Mouse (Mus musculus): ENCODE measurements around the gene Klrb1f. TPM values are rescaled to one million over a fixed set of nuclear protein-coding genes. Genes with fewer than 3 reads are reported as not detected.
A peak's percentile ranks its signal among the peaks of the same experiment; 100 is the strongest.
"Not testable (repeated sequence)": the region's sequence is repeated elsewhere in the genome, so short reads cannot be mapped to it uniquely, and the experiment has no call there.

The Klrb1f gene
- polyA plus RNA-seq, 1 experiment = not detected

- no peaks in the 10 kb centered on the region for H3K4me1 ChIP-seq (ENCODE audit: control insufficient read depth, insufficient read depth, insufficient read length, low read length)
Observed at GRCm38 (mm10) chr6:129066986-129067385, 21.3 kb downstream of the Klrb1f start.

GRCm38 (mm10) chr6:129085098-129085497 lies 39.4 kb downstream of the Klrb1f start:
- H3K4me1 ChIP-seq (ENCODE audit: control insufficient read depth, insufficient read depth, insufficient read length, low read length) = no peaks in the 10 kb centered on the region
- no peak overlapping the region for H3K4me3 ChIP-seq (ENCODE audit: insufficient read depth, low read depth, low read length)
- H3K27ac ChIP-seq (replicated peaks; ENCODE audit: low read depth, low read length) = no peak overlapping the region

More at GRCm38 (mm10) chr6:129066986-129067385, 21.3 kb downstream of the Klrb1f start:
- no peak overlapping the region for H3K27ac ChIP-seq (replicated peaks; ENCODE audit: low read depth, low read length)
- H3K4me3 ChIP-seq (ENCODE audit: insufficient read depth, low read depth, low read length) = no peak overlapping the region

GRCm38 (mm10) chr6:129086031-129086430 lies 40.3 kb downstream of the Klrb1f start:
- H3K4me3 ChIP-seq (ENCODE audit: insufficient read depth, low read depth, low read length); H3K27ac ChIP-seq (replicated peaks; ENCODE audit: low read depth, low read length); H3K4me1 ChIP-seq (ENCODE audit: control insufficient read depth, insufficient read depth, insufficient read length, low read length): not testable (repeated sequence)

DNA sequence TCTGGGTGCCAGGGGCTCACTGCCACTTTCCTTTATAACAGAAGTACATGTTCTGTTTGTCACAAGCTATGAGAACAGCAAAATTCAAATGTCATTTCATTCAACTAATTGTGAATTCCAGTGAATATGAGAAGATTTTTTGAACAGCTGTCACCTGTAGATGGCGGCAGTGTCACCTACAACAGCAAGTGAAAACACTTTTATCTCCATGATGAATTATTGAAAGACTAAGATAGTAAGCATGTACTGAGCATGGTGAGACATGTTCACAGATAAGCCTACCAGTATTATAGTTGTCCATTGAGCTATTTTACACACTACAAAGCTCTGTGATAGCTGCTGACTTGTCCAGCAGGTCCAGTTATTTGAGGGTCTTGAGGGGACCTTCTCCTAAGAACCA lies 42.5 kb downstream of the Klrb1f start:
- Histone ChIP-seq H3K4me3 (ENCODE audit: insufficient read depth, low read depth, low read length) (no peak overlapping the region), H3K27ac (replicated peaks; ENCODE audit: low read depth, low read length) (no peak overlapping the region), H3K4me1 (ENCODE audit: control insufficient read depth, insufficient read depth, insufficient read length, low read length) (no peaks in the 10 kb centered on the region)

DNA sequence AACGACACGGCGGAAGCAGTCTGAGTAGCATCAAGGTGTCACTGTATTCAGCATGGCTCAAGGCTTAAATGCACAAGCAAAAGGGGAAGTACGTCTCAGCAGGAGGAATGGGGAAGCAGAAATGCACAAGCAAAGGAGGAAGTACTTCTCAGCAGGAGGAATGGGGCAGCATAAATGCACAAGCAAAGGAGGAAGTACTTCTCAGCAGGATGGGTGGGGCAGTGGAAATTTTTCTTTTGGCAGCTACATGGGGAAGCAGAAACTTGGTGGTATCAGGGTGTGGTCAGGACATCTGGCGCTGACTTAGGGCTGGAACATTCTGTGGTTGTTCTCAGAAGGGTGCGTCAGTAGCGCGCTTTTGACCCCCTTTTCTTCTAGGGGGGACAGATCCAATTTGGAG lies 42.9 kb downstream of the Klrb1f start:
- not testable (repeated sequence) for H3K4me1 ChIP-seq (ENCODE audit: control insufficient read depth, insufficient read depth, insufficient read length, low read length); H3K4me3 ChIP-seq (ENCODE audit: insufficient read depth, low read depth, low read length); H3K27ac ChIP-seq (replicated peaks; ENCODE audit: low read depth, low read length)

DNA sequence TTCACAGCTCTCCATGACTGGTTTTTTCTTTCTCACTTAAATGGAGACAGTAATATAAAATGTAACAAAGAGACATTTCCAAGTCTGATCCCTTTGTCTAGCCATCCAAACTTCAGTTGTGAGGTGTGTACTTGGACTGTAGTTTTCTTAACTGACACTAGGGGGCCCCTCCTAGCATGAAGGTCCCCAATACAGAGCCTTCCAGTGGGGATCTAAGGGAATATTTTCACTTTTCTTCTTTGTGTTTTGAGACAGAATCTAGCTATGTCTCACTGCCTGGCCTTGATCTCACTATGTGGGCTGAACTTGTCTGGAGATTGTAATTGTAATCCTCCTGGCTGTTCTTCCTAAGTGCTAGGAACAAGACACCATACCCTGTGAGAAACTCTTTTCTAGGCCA lies 49.5 kb downstream of the Klrb1f start:
- Histone ChIP-seq H3K27ac (replicated peaks; ENCODE audit: low read depth, low read length) (peak overlapping the region; percentile 73), H3K4me1 (ENCODE audit: control insufficient read depth, insufficient read depth, insufficient read length, low read length) (no peaks in the 10 kb centered on the region), H3K4me3 (ENCODE audit: insufficient read depth, low read depth, low read length) (no peak overlapping the region)

DNA sequence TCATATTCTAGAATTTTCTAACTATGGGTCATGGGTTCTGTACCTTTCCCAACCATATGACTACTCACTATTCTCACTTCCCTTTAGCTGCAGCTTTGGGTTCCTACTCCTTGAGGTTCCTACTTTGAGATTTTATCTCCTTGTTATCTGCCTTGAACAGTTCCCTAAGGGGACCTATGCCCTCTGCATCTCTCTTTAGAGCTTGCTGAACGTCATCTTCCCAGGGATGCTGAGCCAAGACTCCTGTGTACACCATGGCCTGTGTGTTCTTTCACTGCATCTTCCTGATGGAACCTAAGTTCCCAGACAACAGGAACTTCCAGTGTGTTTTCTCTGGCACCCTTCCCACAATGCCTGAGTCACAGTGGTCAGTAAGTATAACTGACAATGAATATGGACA lies 52.2 kb downstream of the Klrb1f start:
- Histone ChIP-seq H3K27ac (replicated peaks; ENCODE audit: low read depth, low read length) (peak overlapping the region; percentile 29), H3K4me1 (ENCODE audit: control insufficient read depth, insufficient read depth, insufficient read length, low read length) (no peaks in the 10 kb centered on the region; the same call in 1 of the 2 replicates), H3K4me3 (ENCODE audit: insufficient read depth, low read depth, low read length) (no peak overlapping the region)

DNA sequence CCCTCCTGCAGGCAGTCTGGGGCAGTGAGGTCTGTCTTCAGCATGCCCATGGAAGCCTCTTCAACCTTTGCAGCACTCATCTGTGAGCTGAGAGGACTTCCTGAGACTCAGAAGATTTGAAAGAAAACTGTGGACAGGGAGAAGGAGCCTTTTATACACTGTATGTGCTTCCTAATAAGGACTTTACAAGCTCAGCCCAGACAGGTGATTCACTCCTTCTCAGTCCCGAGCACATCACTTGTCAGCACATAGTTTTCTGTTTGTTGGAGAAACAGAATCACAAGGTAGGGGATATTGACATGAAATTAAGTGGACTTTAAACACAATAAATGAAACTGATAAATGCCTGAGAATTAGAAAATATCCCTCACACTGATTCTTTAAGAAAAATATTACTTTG lies 55.1 kb downstream of the Klrb1f start, which contains the start of gene Clec2e:
Gene Clec2e, minus strand, starts transcription at position 120 of the 400 bp plus-strand sequence.
- not testable (repeated sequence) for H3K27ac ChIP-seq (replicated peaks; ENCODE audit: low read depth, low read length); H3K4me3 ChIP-seq (ENCODE audit: insufficient read depth, low read depth, low read length); H3K4me1 ChIP-seq (ENCODE audit: control insufficient read depth, insufficient read depth, insufficient read length, low read length)

GRCm38 (mm10) chr6:129101604-129102003 lies 55.9 kb downstream of the Klrb1f start:
- no peak overlapping the region for H3K27ac ChIP-seq (replicated peaks; ENCODE audit: low read depth, low read length)
- peaks cover 6% of the 10 kb centered on the region for H3K4me1 ChIP-seq (ENCODE audit: control insufficient read depth, insufficient read depth, insufficient read length, low read length)
- no peak overlapping the region for H3K4me3 ChIP-seq (ENCODE audit: insufficient read depth, low read depth, low read length)

GRCm38 (mm10) chr6:129102858-129103555 lies 57.3 kb downstream of the Klrb1f start:
- H3K4me1 ChIP-seq (ENCODE audit: control insufficient read depth, insufficient read depth, insufficient read length, low read length) = peaks cover 6% of the 10 kb centered on the region
- no peak overlapping the region for H3K4me3 ChIP-seq (ENCODE audit: insufficient read depth, low read depth, low read length)
- H3K27ac ChIP-seq (replicated peaks; ENCODE audit: low read depth, low read length) = peak overlapping the region; percentile 95

Other genes starting within 250 kb of the Klrb1f start
- not detected in 2 replicates for gene Gm44511, start 219.6 kb upstream of the Klrb1f start, polyA plus RNA-seq (2012; ENCODE audit: insufficient read depth, insufficient read length, missing spikeins)
- 1.2 TPM in 1 of 2 replicates, not detected in the other for gene Klrb1b, start 219.6 kb upstream of the Klrb1f start, polyA plus RNA-seq (2012; ENCODE audit: insufficient read depth, insufficient read length, missing spikeins)
- 0.83 TPM in 1 of 2 replicates, not detected in the other for gene Clec2i, start 158.3 kb upstream of the Klrb1f start, polyA plus RNA-seq (2012; ENCODE audit: insufficient read depth, insufficient read length, missing spikeins)
- not detected in 2 replicates for gene BC035044, start 154.8 kb upstream of the Klrb1f start, polyA plus RNA-seq (2012; ENCODE audit: insufficient read depth, insufficient read length, missing spikeins)
- gene Clec2g, start 111.5 kb upstream of the Klrb1f start, polyA plus RNA-seq (2012; ENCODE audit: insufficient read depth, insufficient read length, missing spikeins) = not detected in 2 replicates
- not detected in 2 replicates for gene Clec2e, start 55.0 kb downstream of the Klrb1f start, polyA plus RNA-seq (2012; ENCODE audit: insufficient read depth, insufficient read length, missing spikeins)
- gene Clec2d, start 134.7 kb downstream of the Klrb1f start, polyA plus RNA-seq (2012; ENCODE audit: insufficient read depth, insufficient read length, missing spikeins) = 58.5 and 127 TPM in 2 replicates
- not detected in 2 replicates for gene Cd69, start 229.5 kb downstream of the Klrb1f start, polyA plus RNA-seq (2012; ENCODE audit: insufficient read depth, insufficient read length, missing spikeins)